Mouse (Mus musculus) ovary, postnatal 10 days (tissue): ENCODE measurements around the gene Pex14.
A peak's percentile ranks its signal among the peaks of the same experiment; 100 is the strongest.
"Not testable (repeated sequence)": the region's sequence is repeated elsewhere in the genome, so short reads cannot be mapped to it uniquely, and the experiment has no call there.

Source experiments
- DNase-seq: peaks from one replicate; pipeline ENCODE4 v3.0.0; 2022; ENCODE audit warnings: low spot score

Pex14 gene

DNA sequence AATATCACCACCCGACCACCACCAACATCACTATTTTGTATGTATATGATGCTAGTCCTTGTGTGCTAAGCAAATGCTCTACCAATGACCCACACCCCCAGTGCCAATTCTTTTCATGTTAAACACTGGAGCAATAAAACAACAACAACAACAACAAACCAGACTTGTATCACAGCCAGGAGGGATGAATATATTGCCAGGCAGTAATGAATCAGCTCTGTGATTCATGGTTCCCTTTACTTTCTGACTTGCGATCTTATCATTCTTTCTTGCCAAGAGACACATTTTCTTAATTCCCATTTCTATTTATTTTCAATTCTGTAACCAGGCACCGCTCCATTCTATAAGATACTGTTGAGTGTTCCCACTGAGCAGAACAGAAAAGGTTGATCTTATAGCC lies 1.8 kb upstream of the Pex14 start:
- no peak for DNase-seq

DNA sequence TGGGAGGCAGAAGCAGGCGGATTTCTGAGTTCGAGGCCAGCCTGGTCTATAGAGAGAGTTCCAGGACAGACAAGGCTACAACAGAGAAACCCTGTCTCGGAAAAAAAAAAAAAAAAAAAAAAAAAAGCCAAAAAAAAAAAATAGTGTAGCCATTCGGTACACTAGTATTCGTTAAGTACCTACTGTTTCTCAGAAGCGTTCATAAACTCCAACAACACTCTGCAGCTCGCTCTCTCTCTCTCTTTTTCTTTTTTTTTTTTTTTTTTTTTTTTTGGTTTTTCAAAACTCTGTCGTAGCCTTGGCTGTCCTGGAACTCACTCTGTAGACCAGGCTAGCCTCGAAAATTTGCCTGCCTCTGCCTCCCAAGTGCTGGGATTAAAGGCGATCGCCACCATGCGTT lies 773 bp upstream of the Pex14 start:
- not testable (repeated sequence) for DNase-seq

DNA sequence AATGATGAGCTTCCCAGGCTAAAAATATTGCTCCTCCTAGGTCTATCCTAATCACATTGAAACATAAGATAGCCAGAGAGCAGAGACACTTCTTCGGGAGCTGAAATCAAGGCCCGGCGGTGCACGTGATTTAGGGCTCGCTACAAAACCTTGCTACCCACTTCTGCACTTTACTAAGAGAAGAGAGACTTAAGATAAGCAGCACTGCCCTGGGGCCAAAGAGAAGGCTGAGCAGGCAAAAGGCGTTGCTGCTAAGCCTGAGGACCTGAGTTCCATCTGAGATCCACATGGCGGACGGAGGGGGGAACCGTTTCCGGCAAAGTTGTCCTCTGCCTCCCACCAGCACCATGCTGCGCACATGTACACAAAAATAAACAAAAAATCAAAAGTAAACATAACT lies 1.1 kb downstream of the Pex14 start:
- no peak for DNase-seq

DNA sequence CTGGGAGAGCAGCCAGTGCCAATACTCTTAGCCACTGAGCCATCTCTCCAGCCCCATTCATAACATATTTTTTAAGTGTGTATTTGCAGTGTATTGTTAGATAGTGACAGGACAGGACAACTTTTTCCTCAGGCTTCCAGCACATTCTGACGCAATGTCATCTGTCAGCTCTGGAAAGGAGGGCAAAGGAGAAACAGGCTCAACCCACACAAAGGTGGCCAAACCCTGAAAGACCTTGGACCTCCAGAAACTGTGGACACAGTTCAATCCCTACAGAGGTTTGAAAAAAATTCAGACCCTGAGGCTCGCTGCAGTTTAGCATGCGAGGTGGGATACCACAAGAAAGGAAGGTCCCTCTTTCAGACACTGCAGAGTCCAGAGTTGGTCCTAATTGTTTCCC lies 1.7 kb downstream of the Pex14 start:
- no peak for DNase-seq

DNA sequence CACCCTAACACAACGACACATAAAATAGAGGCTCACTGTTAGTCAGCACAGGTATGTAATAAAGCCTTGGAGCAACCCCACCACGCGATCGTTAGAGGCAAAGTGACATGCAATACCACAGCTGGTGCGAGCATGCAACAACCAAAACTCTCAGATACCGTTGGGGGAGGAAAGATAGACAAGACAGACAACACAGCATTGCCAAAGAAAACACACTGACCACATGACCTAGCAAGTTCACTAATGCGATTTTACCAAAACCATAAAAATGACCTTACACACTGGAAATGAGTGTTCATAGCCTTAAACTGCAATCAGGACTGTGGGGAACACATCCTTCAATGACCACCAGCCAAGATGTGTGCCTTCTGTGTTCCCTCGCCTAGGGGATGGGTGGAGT lies 8.3 kb downstream of the Pex14 start:
- DNase-seq, result no peak

DNA sequence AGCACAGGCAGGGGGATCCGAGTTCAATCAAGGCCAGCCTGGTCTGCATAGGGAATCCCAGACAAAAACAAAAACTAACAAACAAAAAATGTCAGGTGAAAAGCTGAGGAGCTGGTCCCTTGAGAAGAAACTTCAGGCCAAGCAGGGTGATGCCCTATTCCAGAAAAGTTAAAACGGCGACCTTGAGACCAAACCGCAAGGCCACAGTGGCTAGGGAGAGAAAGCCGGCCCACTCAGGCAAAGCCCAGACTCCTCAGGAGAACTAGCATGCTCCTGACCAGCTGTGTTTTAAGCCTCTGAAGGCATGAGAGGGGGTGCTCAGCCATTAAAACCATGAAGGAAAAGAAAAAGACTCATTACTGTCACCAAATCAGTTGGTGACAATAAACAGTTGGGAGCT lies 14.3 kb downstream of the Pex14 start:
- DNase-seq, result no peak

DNA sequence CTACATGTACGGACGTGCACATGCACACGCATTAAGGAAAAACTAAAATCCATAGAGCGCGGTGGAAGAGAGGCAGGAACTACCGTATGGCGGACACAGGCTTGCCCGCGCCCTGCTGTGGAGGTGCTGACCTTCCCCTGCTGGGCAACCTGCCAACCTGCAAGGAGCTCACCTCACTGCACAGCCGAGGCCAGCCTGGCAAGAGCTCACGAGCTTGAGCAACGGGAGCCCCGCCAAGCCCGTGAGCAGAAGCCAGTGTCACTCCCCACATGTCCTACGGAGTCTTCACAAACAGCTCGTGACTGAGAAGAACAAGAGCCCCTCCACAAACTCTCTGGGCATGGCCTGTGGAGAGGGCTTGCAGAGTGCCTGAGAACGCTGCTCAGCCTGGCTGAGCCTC lies 18.1 kb downstream of the Pex14 start:
- DNase-seq, result peak; percentile 38

DNA sequence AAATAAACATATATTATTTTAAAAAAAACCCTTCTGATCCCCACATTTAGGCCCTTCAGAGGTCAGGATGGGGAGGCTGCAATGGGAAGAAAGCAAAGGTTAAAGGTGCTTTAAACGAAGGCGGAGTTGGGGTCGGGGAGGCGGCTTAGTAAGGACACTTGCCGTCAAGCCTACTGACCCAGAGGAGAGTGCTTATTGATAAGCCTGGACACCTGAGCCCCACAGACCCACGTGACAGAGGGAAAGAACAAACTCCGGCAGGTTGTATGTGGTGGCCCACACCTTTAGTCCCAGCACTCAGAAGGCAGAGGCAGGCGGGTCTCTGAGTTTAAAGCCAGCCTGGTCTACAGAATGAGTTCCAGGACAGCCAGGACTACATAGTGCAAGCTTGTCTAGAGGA lies 19.6 kb downstream of the Pex14 start:
- no peak for DNase-seq

DNA sequence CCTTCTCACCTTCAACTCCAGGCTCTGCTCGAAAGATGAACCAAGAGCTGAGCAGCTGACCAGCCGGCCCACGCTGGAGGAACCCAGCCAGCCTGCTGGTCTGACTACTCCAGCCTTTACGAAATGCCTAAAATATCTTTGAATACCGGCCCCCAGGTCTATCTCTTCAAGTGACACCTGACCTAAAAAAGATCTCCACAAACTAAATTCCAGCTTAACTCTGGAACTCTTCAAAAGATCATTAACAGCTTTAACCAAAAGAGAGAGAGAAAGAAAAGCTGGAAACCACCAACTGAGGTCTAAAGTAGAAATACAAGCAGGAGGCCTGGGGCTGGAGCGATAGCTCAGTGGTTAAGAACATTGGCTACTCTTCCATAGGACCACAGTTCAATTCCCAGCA lies 20.0 kb downstream of the Pex14 start:
- no peak for DNase-seq

DNA sequence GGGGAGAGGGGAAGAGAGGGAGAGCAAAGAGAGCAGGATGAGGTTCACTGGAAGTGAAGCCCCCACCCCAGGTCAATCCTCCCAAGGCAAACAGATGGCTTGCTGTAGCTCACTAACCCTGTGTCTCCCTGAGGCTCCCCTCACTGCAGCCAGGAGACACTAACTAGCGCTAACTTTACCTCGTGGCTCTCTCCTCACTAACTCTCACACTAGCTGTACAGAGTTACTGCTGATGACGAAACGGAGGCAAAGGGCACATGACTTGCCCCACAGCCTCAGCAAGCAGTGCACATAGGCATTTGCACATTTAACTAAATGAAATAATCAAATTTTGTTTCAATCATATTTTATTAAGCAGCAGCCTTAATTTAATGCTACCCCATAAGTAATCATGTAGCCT lies 21.4 kb downstream of the Pex14 start:
- no peak for DNase-seq

DNA sequence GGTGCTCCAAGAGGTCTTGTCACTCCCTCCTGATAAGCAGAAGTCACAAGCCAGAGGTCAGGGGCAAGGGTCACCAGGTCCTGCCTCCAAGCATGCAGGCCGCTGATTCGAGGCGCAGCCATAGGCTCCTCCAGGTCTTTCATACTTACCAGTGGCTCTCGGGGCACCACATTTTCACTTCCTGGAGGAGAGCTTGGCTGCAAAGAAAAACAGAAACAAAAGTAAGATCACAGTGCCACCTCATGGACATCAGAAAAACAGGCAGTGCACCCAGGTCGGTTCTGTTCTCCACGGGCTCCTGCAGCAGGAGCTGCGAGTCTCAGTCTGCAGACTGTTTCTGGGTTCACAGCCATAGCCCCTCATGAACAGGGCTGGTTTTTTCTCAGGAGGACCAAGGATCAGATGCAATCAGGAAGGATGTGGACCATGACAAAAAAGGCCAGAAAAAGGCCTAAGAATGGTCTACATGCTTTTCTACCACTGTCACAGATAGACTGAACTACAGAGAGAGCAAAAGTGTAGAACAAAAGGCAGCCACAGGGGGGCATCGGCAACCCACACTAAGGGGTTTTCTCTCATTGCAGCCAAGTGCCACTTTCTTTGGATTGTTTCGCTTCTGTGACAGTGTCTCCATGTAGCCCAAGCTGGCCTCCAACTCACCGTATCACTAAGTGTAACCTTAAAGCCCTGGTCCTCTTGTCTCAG lies 23.7 kb downstream of the Pex14 start:
- DNase-seq, result peak; percentile 39

DNA sequence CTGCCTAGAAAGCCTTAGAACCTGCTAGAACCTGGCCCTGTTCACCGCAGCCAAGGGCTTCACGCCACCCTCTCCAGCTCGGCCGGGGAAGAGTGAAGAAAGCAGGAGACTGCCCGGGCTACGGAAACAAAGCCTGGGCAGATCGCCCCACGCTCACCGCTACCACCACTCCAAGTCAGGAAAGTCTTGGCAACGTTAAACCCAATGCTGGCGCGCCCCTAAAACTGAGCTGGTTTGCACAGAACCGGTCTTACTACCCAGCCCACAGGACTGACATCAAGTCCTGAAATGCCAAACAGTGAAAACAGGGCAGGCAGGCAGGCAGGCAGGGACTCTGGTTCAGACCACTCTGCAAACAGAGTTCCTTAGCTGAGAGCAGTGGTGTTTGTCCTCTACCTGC lies 24.6 kb downstream of the Pex14 start:
- no peak for DNase-seq

DNA sequence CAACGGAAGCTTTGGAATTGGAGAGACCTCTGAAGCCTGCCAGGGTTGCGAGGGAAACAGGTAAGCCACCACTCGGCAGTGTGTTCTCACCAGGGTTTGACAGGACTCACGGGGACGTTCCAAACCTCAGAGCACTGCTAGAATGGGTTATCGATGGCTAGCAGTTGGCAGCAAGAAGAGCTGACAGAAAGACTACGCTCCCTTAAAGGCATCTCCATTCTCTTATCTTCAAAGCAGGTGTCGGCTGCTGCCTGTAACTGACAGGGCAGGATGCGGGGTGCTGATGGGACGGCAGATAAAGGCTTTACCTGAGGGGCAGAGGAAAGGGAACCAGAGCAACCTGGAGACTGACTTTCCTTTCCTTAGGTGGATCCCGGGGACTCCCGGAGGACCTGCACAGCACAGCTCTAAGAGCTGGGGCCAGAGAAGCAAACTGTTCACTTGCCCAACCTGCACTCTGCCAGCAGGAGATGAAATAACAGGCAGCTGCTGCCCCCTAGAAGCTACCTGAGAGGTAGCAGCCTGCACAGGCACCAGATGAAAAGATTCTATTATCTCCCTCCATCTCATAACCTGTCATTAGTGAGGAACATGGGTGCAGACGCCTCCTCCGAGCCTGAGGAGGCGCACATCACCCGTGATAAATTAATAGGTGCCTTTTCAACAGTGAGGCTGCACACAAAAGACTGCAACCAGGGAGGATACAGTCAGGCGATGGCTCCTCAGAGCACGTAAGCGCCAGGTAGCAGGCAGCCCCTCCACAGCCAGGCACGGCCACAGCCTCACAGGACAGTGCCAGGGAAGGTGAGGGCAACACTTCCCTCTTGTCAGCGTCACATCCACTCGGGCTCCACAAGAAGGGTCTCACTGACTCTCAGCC lies 32.8 kb downstream of the Pex14 start:
- no peak for DNase-seq

DNA sequence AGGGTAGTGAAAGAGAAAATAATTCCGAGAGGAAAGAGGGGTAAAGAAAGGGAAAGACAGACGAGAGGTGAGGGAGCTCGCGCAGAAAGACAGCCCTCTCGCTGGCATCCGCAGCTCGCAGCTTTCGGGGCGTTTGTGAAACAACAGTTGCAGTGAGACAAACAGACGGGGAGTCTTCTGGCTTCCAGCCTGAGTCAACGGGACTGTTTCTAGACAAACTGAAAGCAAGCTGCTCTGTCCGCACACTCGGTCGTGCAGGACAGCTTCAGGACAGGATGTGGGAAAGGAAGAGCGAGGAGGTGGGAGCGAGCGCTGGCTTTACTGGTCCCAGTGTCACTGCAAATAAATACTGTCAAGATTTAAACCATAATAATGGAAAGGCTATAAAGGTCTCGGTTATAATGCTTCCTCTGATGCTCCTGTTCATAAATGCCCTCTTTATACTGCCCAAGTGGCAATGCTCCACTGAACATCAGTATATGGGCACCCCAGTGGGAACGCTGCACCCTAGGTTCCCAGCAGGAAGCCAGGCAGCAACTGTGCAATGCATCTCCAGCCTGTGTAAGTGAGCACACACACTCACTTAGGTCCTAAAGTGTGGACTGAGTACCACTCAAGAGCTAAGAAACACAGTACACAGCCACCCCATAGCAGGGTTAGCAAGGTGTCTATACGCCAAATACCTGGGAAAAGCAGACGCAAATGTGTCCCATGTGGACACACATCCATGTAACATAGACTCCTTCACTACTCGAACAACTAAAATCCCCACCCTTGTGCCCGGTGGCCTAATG lies 35.4 kb downstream of the Pex14 start:
- DNase-seq, result no peak

DNA sequence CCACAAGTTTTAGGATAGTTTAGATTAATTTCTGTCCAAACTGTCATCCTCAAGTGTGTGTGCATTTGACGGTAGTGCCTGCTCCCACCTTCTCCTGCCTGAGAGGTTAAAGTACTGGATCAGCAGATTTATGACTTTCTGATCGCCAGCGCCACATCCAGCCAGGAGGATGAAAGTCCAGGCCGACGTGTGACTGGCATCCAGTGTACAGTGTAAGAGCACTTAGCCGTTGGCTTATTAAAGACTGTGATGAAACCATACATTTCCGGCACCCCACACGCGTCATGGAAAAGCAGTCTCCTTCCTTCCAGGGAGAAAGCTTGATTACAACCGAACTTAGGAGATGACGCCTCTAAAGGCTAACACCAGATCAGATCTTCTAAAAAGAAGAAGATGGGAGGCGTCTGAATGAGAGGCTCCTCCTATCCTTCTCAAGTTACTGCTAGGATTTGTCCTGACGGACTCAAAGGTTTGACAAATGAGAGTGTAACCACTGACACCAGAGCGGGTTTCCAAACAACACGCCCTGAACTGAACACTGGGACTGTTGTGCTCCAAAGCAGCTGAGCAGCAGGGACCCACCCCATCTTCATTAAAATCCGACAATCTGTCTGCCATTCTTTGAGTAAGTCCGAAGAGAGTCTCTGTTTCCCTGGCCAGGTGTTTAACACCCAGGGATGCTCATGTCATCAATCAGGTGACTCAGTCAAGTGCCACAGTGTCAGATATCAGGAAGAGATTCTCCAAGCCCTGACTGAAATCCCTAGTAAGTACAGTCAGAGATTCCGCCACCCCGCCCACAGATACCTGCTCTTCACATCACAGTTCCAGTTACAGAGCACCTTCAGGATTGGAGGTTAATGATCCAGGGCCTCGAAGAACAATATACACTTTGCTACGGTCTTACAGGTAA lies 37.0 kb downstream of the Pex14 start:
- no peak for DNase-seq

DNA sequence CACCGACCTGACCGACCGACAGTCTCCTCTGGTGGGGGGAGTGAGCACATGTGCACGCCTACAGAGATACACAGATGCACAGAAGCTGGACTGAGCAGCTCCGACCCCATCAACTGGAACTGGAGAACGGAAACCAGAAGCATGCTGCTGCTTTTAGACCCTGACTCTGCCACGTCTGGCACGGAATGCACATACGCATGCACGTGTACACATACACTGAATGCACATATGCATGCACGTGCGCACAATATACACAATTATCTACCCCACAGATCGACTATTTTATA lies 38.3 kb downstream of the Pex14 start:
- DNase-seq, result no peak

DNA sequence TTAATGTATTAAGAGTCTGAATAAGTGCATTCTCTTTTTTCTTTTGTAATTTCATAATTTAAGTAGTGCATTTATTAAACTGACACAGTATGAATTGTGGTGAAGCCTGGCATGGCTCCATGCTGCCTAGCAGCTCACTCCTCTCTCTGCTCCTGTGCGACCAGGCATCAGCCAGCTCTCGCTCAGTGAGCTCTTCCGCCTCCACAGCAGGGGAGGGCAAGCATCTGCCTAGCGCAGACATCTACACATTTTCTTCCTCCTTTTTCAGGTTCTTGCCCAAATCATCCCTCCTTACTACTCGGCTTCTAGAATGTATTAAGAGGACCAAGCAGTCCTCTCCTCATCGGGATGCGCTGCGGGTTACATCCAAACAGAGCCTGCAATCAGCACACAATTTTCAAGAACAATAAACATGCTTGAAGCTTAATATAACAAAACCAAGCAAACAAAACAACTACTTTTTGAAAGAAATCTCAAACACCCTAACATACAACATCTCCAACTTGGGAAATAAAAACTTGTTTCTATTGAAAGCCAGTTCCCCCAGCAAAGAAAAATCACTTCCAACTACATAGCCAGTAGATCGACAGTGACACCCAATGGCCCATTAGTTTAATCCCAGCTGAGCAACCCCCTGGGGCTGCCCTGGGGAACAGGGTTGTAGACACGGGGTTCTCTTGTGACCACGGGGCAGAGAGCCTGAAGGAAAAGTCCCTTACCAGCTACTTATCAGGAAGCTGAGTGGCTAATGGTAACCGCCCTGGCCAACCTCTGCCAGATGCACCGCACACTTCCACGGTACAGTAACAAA lies 38.9 kb downstream of the Pex14 start:
- DNase-seq, result no peak

DNA sequence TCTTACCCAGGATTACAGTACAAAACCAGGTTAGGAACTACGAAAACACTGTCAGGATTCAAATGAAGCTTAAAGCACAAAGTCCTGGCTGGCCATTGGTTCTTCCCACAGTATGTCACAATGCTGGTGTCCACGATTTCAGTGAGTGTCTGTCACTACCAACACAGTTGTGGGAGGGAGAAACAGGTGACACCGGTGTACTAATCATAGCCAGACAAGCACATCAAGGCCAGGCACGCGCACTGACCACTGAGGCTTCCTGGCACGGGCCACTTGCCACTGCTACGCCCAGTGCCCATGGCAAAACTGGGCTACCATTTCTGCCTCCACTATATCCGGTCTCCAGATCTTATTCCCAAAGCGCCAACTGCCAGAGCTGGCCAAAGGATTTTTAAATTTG lies 40.0 kb downstream of the Pex14 start:
- DNase-seq, result no peak

DNA sequence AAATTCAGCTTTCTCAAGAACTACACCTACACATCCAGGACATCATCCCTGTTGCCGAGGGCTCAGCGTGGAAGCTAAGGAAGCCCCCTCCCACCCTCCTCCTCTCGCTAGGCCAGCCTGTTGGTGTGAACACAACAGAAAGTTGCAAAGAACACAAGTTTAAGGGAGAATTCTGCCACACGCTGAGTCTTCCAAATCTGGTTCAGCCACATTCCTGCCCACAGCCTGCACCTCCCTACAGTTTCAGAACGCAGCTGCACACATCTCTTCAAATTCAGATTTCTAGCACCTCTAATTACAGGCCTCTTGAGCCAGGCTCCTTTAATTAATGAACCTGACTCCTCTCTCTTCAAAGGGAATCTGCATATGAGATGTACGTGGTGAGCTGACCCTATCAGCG lies 41.4 kb downstream of the Pex14 start:
- DNase-seq, result no peak

DNA sequence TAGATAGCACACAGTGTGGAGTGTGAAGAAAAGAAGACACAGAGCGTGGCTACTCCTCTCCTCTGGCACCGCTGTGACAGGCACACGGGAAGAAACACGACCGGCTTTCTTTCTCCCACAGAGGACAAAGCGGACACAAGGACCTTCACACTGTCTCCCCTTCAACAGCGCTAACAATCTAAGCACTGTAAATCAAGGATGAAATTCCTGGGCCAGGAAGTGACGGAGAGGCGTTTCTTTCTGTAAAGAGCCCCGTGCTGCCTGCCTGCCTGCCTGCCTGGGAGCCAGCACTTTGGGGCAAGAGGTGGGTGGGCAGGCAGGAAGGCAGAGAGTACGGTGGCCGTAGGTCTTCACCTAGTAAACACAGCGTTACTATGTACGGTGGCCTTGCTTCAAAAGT lies 42.2 kb downstream of the Pex14 start:
- DNase-seq, result no peak

DNA sequence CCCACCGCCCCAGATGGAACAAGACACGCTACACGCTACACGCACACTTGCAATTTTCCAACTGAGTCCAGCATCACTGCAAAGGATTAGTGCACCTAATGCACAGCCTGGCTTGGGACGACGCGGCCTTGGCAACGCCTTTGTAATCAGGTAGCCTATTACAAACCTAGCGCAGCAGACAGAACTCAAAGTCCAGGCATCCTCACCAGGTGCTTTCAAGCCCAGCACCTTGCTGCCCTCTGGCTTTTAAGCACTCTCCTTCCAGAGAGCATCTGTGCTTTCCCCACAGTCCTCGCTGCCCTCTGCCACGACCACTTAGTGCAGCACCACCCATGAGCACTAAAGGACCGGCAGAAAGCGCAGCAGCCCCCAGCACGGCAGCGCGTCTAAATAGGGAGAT lies 42.7 kb downstream of the Pex14 start:
- no peak for DNase-seq
